Mouse (Mus musculus): ENCODE measurements around the gene Nfya. TPM values are rescaled to one million over a fixed set of nuclear protein-coding genes. Genes with fewer than 3 reads are reported as not detected.

The Nfya gene
- 1 to 10 TPM; 5.1 to 5.5 TPM for polyA plus RNA-seq (2017; shearing (Covaris generic))

GRCm38 (mm10) chr17:48409380-48410298 is at the start of gene Nfya, which contains the start of gene Oard1:
Gene Nfya (minus strand): TSS chr17:48409906.
Gene Oard1 (plus strand): TSS chr17:48410014.

GRCm38 (mm10) chr17:48454688-48455087 is 45.0 kb upstream of the Nfya start, which contains the start of gene Unc5cl:
Gene Unc5cl (plus strand): TSS chr17:48454901.

GRCm38 (mm10) chr17:48451353-48451675 is 41.6 kb upstream of the Nfya start, which contains the start of gene Tspo2:
Gene Tspo2 (minus strand): TSS chr17:48451522.

GRCm38 (mm10) chr17:48432158-48432980 is 22.7 kb upstream of the Nfya start, which contains the start of gene Apobec2:
Gene Apobec2 (minus strand): TSS chr17:48432930.

GRCm38 (mm10) chr17:48359616-48360015 is 50.1 kb downstream of the Nfya start, which contains the start of gene Treml1:
Gene Treml1 (plus strand): TSS chr17:48359916.

GRCm38 (mm10) chr17:48346231-48346630 is 63.5 kb downstream of the Nfya start, which contains the start of gene Trem2:
Gene Trem2 (plus strand): TSS chr17:48346401.

Other genes with a start within 250 kb of the Nfya start
- gene A530064D06Rik, start 242.6 kb downstream of the Nfya start, polyA plus RNA-seq (2017; shearing (Covaris generic)): 1 to 10 TPM in 1 of 2 experiments, under 1 TPM in 1; 0.74 to 2.2 TPM
- gene Trem1, start 177.1 kb downstream of the Nfya start, polyA plus RNA-seq (2017; shearing (Covaris generic)): under 1 TPM; 0.07 to 0.64 TPM
- gene Trem3, start 162.1 kb downstream of the Nfya start, polyA plus RNA-seq (2017; shearing (Covaris generic)): not detected
- gene Treml4, start 145.6 kb downstream of the Nfya start, polyA plus RNA-seq (2017; shearing (Covaris generic)): 1 to 10 TPM in 1 of 2 experiments, under 1 TPM in 1; 0.43 to 6.5 TPM
- gene Treml2, start 110.4 kb downstream of the Nfya start, polyA plus RNA-seq (2017; shearing (Covaris generic)): 10 to 100 TPM; 16.9 to 21.4 TPM
- gene B430306N03Rik, start 93.8 kb downstream of the Nfya start, polyA plus RNA-seq (2017; shearing (Covaris generic)): 10 to 100 TPM in 1 of 2 experiments, 1 to 10 TPM in 1; 2.7 to 11.0 TPM
- not detected for gene Trem2, start 63.5 kb downstream of the Nfya start, polyA plus RNA-seq (2017; shearing (Covaris generic))
- gene Treml1, start 50.0 kb downstream of the Nfya start, polyA plus RNA-seq (2017; shearing (Covaris generic)): 1 to 10 TPM in 1 of 2 experiments, under 1 TPM in 1; 0.25 to 1.2 TPM
- gene Oard1, start 108 bp upstream of the Nfya start, polyA plus RNA-seq (2017; shearing (Covaris generic)): 10 to 100 TPM; 70.0 to 82.8 TPM
- gene Apobec2, start 23.0 kb upstream of the Nfya start, polyA plus RNA-seq (2017; shearing (Covaris generic)): 1 to 10 TPM; 3.0 to 8.1 TPM
- 1 to 10 TPM in 1 of 2 experiments, under 1 TPM in 1; 0.24 to 9.0 TPM for gene Tspo2, start 41.6 kb upstream of the Nfya start, polyA plus RNA-seq (2017; shearing (Covaris generic))
- 10 to 100 TPM; 24.2 to 36.8 TPM for gene Unc5cl, start 45.0 kb upstream of the Nfya start, polyA plus RNA-seq (2017; shearing (Covaris generic))